Comparison of ENCODE assay signal across 16 mouse cellular contexts in genomic region chr1:90885771-90886460, GRCm38 (mm10). TPM values are rescaled to one million over a fixed set of nuclear protein-coding genes. Genes with fewer than 3 reads are reported as not detected.
A peak's percentile ranks its signal among the peaks of the same experiment; 100 is the strongest.
DNase-seq lines count a peak whose midpoint lies in the region; ATAC-seq and TF ChIP-seq lines count a peak whose summit lies in the region.
"Had no signal": no experiment of that assay in that cellular context is flagged by ENCODE, and none has a peak within 500 bp of the region (broad histone marks: within the 10 kb centered on the region; RNA-seq: fewer than 3 reads in every experiment).

No protein-coding gene starts in this region.

- no peak overlapping the region for H3K9ac ChIP-seq in heart, postnatal 0 days (replicated peaks; ENCODE audit: low read depth, low read length)
- H3K9ac ChIP-seq in midbrain, embryonic 11.5 days (ENCODE audit: low read length), result no peak overlapping the region
- H3K9ac ChIP-seq in intestine, embryonic 15.5 days, result no peak overlapping the region
- no peak overlapping the region for H3K9ac ChIP-seq in stomach, embryonic 16.5 days (ENCODE audit: low read length)

- TF ChIP-seq CTCF in heart, postnatal 0 days (IDR thresholded peaks at IDR 0.05; ENCODE audit: low read depth), result no peak

- peak; percentile 62 for ATAC-seq in heart, postnatal 0 days (ENCODE audit: insufficient read depth, low read depth)
- no peak for ATAC-seq in midbrain, embryonic 11.5 days (ENCODE audit: low FRiP score)
- peak; percentile 34 for ATAC-seq in intestine, embryonic 15.5 days
- peak; percentile 71; the same call in 1 of the 2 replicates for ATAC-seq in stomach, embryonic 16.5 days (ENCODE audit: insufficient read depth, low FRiP score)

- intact Hi-C loops in heart, postnatal 10 days (cut with DNase I), result no loop called here

- no peak overlapping the region for H3K27ac ChIP-seq in heart, postnatal 0 days (ENCODE audit: low read depth)
- no peak overlapping the region; the same call in 1 of the 2 replicates for H3K27ac ChIP-seq in midbrain, embryonic 10.5 days (replicated peaks)
- no peak overlapping the region for H3K27ac ChIP-seq in midbrain, embryonic 11.5 days (ENCODE audit: low read depth, low read length)
- no peak overlapping the region for H3K27ac ChIP-seq in intestine, embryonic 15.5 days
- no peak overlapping the region for H3K27ac ChIP-seq in stomach, embryonic 16.5 days (ENCODE audit: low read length)

- H3K4me2 ChIP-seq in heart, postnatal 0 days (ENCODE audit: low read depth, low read length), result no peak overlapping the region
- no peak overlapping the region for H3K4me2 ChIP-seq in midbrain, embryonic 11.5 days
- no peak overlapping the region for H3K4me2 ChIP-seq in intestine, embryonic 15.5 days (replicated peaks)
- H3K4me2 ChIP-seq in stomach, embryonic 16.5 days (ENCODE audit: low read depth, low read length), result no peak overlapping the region

- H3K9me3 ChIP-seq in heart, postnatal 0 days (replicated peaks; ENCODE audit: control insufficient read depth, low read length), result peaks cover 10% of the 10 kb centered on the region
- H3K9me3 ChIP-seq in midbrain, embryonic 10.5 days (replicated peaks), result peaks cover 15% of the 10 kb centered on the region; the same call in 1 of the 2 replicates
- no peaks in the 10 kb centered on the region for H3K9me3 ChIP-seq in midbrain, embryonic 11.5 days (ENCODE audit: control insufficient read depth, low read length)
- no peaks in the 10 kb centered on the region for H3K9me3 ChIP-seq in intestine, embryonic 15.5 days
- 0 out of 2 replicates have a peak, but pooled peaks cover 3% of the 10 kb centered on the region for H3K9me3 ChIP-seq in stomach, embryonic 16.5 days (replicated peaks; ENCODE audit: control insufficient read depth, low read length)

- 47% methylated on average over 6 of the region's 6 CpGs for WGBS in heart, postnatal 0 days
- 72% methylated on average over 6 of the region's 6 CpGs for WGBS in midbrain, embryonic 10.5 days
- WGBS in midbrain, embryonic 11.5 days, result 60% methylated on average over 6 of the region's 6 CpGs
- 55% methylated on average over 6 of the region's 6 CpGs for WGBS in intestine, embryonic 15.5 days
- 46% methylated on average over 6 of the region's 6 CpGs for WGBS in stomach, embryonic 16.5 days

- no peaks in the 10 kb centered on the region for H3K36me3 ChIP-seq in heart, postnatal 0 days (replicated peaks; ENCODE audit: control insufficient read depth, insufficient read depth, low read length)
- H3K36me3 ChIP-seq in midbrain, embryonic 10.5 days, result no peaks in the 10 kb centered on the region
- no peaks in the 10 kb centered on the region for H3K36me3 ChIP-seq in midbrain, embryonic 11.5 days (ENCODE audit: control insufficient read depth, insufficient read depth, low read length)
- H3K36me3 ChIP-seq in intestine, embryonic 15.5 days, result no peaks in the 10 kb centered on the region
- H3K36me3 ChIP-seq in stomach, embryonic 16.5 days (ENCODE audit: control insufficient read depth, insufficient read depth, low read length), result no peaks in the 10 kb centered on the region

- DNase-seq in heart, postnatal 0 days (ENCODE audit: low spot score), result no peak
- no peak for DNase-seq in heart, postnatal 10 days
- DNase-seq in midbrain, embryonic 10.5 days (ENCODE audit: low spot score), result peak; percentile 21
- no peak for DNase-seq in midbrain, embryonic 11.5 days (ENCODE audit: low spot score, missing footprints)
- no peak for DNase-seq in thymus, postnatal 10 days (ENCODE audit: low spot score in 2 of 2)
- DNase-seq in ovary, postnatal 36 days (ENCODE audit: low spot score), result no peak
- DNase-seq: cerebellum, adult 8-10 months; kidney, adult 18-20 months; layer of hippocampus, adult 9-11 months; liver; right cerebral cortex, postnatal 14 days had no signal

- no peaks in the 10 kb centered on the region for H3K4me1 ChIP-seq in heart, postnatal 0 days (ENCODE audit: control insufficient read depth, insufficient read depth)
- 0 out of 2 replicates have a peak, but pooled peaks cover 4% of the 10 kb centered on the region for H3K4me1 ChIP-seq in midbrain, embryonic 10.5 days
- H3K4me1 ChIP-seq in midbrain, embryonic 11.5 days (ENCODE audit: control insufficient read depth, insufficient read depth, low read length), result no peaks in the 10 kb centered on the region
- no peaks in the 10 kb centered on the region; the same call in 1 of the 2 replicates for H3K4me1 ChIP-seq in intestine, embryonic 15.5 days (replicated peaks)
- no peaks in the 10 kb centered on the region for H3K4me1 ChIP-seq in stomach, embryonic 16.5 days (ENCODE audit: control insufficient read depth, insufficient read depth, low read length)

- no peak for TF ChIP-seq EP300 in heart, postnatal 0 days (IDR thresholded peaks at IDR 0.05; ENCODE audit: low read depth)

- H3K27me3 ChIP-seq in heart, postnatal 0 days (ENCODE audit: control insufficient read depth, insufficient read depth, low read length), result no peaks in the 10 kb centered on the region
- H3K27me3 ChIP-seq in midbrain, embryonic 10.5 days (ENCODE audit: low read depth, poor library complexity, severe bottlenecking), result no peaks in the 10 kb centered on the region
- H3K27me3 ChIP-seq in midbrain, embryonic 11.5 days (ENCODE audit: control insufficient read depth, insufficient read depth, low read length), result no peaks in the 10 kb centered on the region
- H3K27me3 ChIP-seq in intestine, embryonic 15.5 days (replicated peaks), result no peaks in the 10 kb centered on the region
- no peaks in the 10 kb centered on the region for H3K27me3 ChIP-seq in stomach, embryonic 16.5 days (ENCODE audit: control insufficient read depth, insufficient read depth, low read length)

- no peak overlapping the region for H3K4me3 ChIP-seq in heart, postnatal 0 days (ENCODE audit: low read depth, low read length)
- H3K4me3 ChIP-seq in midbrain, embryonic 10.5 days, result no peak overlapping the region
- H3K4me3 ChIP-seq in midbrain, embryonic 11.5 days (ENCODE audit: low read depth, low read length), result no peak overlapping the region
- no peak overlapping the region for H3K4me3 ChIP-seq in intestine, embryonic 15.5 days (replicated peaks)
- no peak overlapping the region for H3K4me3 ChIP-seq in stomach, embryonic 16.5 days (replicated peaks; ENCODE audit: low read length)
- H3K4me3 ChIP-seq: erythroblast, embryonic 14.5 days had no signal

RNA-seq across cellular contexts. Expression of gene Mlph, which starts 29.0 kb away (rescaled TPM):
- 0.04 and 0.27 TPM in 2 replicates for total RNA-seq in heart, postnatal 0 days (2014; rRNA removed; ENCODE audit: low replicate concordance)
- 0.12 TPM in 2 replicates for polyA plus RNA-seq in heart, postnatal 0 days (2015; fragmentation: Nextera tagmentation; extraction: Ambion mirVana)
- under 1 TPM; 0.45 to 0.86 TPM for total RNA-seq in heart, postnatal 10 days (2021)
- 0.14 and 0.20 TPM in 2 replicates for polyA plus RNA-seq in midbrain, embryonic 10.5 days (2016; fragmentation: Nextera tagmentation; extraction: Ambion mirVana)
- polyA plus RNA-seq in midbrain, embryonic 11.5 days (2014; fragmentation: Nextera tagmentation; extraction: Ambion mirVana), result 0.10 and 0.33 TPM in 2 replicates
- 0.85 and 1.6 TPM in 2 replicates for polyA plus RNA-seq in intestine, embryonic 15.5 days (2015; fragmentation: Nextera tagmentation; extraction: Ambion mirVana)
- 4.4 and 9.0 TPM in 2 replicates for polyA plus RNA-seq in stomach, embryonic 16.5 days (2015; fragmentation: Nextera tagmentation; extraction: Ambion mirVana)
- total RNA-seq: granulocyte monocyte progenitor cell, adult 5-6 weeks; MEL had no signal
- polyA plus RNA-seq: erythroblast, embryonic 14.5 days had no signal

RNA-seq across cellular contexts. Expression of gene Col6a3, which starts 42.1 kb away (rescaled TPM):
- 81.7 and 110 TPM in 2 replicates for total RNA-seq in heart, postnatal 0 days (2014; rRNA removed; ENCODE audit: low replicate concordance)
- 14.2 and 15.1 TPM in 2 replicates for polyA plus RNA-seq in heart, postnatal 0 days (2015; fragmentation: Nextera tagmentation; extraction: Ambion mirVana)
- 100 to 1,000 TPM; 107 to 132 TPM for total RNA-seq in heart, postnatal 10 days (2021)
- 3.0 and 5.4 TPM in 2 replicates for polyA plus RNA-seq in midbrain, embryonic 10.5 days (2016; fragmentation: Nextera tagmentation; extraction: Ambion mirVana)
- 6.5 and 6.7 TPM in 2 replicates for polyA plus RNA-seq in midbrain, embryonic 11.5 days (2014; fragmentation: Nextera tagmentation; extraction: Ambion mirVana)
- polyA plus RNA-seq in intestine, embryonic 15.5 days (2015; fragmentation: Nextera tagmentation; extraction: Ambion mirVana), result 73.2 and 74.5 TPM in 2 replicates
- 144 and 162 TPM in 2 replicates for polyA plus RNA-seq in stomach, embryonic 16.5 days (2015; fragmentation: Nextera tagmentation; extraction: Ambion mirVana)
- total RNA-seq: granulocyte monocyte progenitor cell, adult 5-6 weeks; MEL had no signal
